Mouse (Mus musculus): ENCODE measurements around the gene Insr.

Gene Insr

DNA sequence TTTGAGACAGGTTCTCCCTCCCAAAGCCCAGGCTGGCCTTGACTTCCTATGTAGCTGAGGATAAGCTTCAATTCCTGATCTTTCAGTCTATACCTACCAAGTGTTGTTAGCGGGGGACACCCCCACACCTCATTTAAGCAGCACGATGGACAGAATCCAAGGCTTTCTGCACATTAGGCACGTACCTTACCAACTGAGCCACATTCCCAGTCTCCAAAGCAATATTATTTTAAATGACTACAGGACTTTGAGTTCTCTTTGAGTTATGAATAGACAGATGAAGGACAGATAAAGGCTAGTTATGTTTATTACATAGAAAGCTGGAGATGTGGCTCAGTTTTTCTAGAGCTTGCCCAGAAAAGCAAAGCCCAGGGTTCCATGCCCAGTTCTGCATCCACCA is 5.6 kb downstream of the Insr start:
- no peak for DNase-seq

GRCm38 (mm10) chr8:3267449-3267761 is 12.0 kb downstream of the Insr start:
- no peak for DNase-seq

- DNase-seq = no peak
Measured at GRCm38 (mm10) chr8:3266686-3267448, 12.6 kb downstream of the Insr start.

DNA sequence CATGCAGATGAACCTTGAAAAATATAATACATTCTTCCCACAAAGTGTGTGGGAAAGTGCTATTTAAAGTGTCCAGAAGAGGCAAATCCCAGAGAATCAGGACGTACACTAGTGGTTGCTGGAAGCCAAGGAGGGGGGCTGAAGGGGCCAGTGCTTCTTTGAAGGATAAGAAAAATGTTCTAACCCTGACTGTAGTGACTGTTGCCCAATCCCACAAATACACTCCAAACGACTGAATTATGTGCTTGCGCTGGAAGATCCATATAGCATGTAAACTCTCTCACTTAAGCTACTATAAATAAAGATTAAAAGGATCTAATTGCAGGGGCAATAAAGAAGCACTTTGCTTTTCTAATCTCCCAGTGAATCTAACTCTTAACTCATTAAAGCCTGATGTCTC is 14.2 kb downstream of the Insr start:
- DNase-seq = no peak

GRCm38 (mm10) chr8:3262779-3263178 is 16.6 kb downstream of the Insr start:
- no peak for DNase-seq

GRCm38 (mm10) chr8:3261101-3261500 is 18.3 kb downstream of the Insr start:
- DNase-seq = no peak

- no peak for DNase-seq
Measured at GRCm38 (mm10) chr8:3260127-3260811, 19.1 kb downstream of the Insr start.

DNA sequence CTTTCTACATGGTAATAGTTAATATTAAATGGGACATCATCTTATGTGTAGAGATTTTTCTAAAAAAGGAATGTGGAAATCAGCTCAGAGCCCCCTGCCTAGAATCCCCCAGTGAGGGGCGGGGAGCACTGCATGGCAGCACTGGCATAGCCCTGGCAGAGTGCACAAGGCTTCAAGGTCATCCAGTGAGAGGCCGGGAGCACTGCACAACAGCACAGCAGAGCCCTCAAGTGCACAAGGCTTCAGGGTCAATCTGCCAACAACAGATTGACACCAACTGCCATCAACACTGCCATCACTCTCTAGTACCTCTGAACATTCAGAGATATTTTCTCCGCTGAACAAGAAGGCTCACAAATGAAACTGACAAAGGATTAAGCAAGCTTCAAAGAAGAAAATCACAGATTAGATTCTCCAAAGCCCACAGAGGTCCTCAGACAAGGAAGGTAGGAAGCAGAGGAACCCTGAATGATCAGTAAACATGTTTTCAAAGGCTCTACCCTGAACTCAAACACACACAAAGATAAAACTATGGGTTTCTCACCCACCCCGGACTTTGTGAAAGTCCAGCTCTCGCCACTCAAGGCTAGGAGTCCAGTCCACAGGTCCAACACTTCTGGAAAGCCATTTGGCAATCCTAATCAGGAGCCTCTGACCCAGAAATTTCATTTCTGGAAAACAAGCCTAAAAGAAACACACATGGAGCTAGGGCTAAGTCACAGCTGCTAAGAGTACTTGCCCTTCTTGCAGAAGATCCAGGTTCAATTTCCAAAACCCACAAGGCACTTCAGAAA is 23.1 kb downstream of the Insr start:
- DNase-seq = no peak

GRCm38 (mm10) chr8:3255321-3255720 is 24.1 kb downstream of the Insr start:
- DNase-seq = no peak

GRCm38 (mm10) chr8:3253179-3253578 is 26.2 kb downstream of the Insr start:
- no peak for DNase-seq

GRCm38 (mm10) chr8:3252665-3253064 is 26.8 kb downstream of the Insr start:
- DNase-seq = no peak

DNA sequence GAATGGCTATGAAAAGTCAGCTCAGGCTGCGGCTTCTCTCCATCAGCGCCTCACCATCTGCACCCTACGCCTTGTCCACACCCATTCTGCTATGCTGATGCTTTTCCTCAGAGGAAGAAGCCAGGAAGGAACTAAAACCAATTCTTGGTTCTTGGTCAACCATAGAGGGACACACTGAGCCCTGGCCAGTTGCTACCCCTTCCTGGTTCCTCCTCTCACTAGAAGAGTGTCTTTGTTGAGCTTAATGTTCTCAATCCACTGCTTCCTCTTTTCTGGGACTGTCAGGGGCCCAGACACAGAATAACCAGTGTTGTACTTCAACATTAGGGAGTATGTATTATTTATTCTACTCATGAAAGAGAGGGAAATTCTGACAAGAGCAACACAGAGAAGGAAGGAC is 28.3 kb downstream of the Insr start:
- no peak for DNase-seq

GRCm38 (mm10) chr8:3249886-3250285 is 29.5 kb downstream of the Insr start:
- no peak for DNase-seq

- DNase-seq = no peak
Measured at GRCm38 (mm10) chr8:3248704-3249103, 30.7 kb downstream of the Insr start.

DNA sequence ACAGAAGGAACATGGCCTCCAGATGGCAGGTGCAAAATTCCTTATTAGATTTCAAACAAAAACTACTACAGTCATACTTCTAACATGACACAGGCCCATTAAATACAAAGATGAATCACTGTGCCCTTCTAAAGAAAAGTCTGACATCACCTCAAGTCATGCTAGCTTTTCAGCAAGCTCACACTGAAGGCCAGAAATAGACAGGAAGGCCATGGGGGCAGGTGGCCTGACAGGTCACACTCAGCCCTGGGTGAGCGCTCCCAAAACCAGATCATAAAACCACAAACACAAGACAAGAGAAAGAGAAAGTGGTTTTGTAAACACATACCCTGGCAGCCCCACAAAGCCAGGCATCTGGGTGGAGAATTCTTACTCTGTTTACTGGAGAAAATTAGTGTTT is 32.3 kb downstream of the Insr start:
- DNase-seq = no peak

- no peak for DNase-seq
Measured at GRCm38 (mm10) chr8:3243229-3243628, 36.2 kb downstream of the Insr start.

- DNase-seq = no peak
Measured at GRCm38 (mm10) chr8:3240725-3241124, 38.7 kb downstream of the Insr start.

- no peak for DNase-seq
Measured at GRCm38 (mm10) chr8:3239641-3240040, 39.8 kb downstream of the Insr start.

- DNase-seq = no peak
Measured at GRCm38 (mm10) chr8:3238792-3239191, 40.6 kb downstream of the Insr start.

DNA sequence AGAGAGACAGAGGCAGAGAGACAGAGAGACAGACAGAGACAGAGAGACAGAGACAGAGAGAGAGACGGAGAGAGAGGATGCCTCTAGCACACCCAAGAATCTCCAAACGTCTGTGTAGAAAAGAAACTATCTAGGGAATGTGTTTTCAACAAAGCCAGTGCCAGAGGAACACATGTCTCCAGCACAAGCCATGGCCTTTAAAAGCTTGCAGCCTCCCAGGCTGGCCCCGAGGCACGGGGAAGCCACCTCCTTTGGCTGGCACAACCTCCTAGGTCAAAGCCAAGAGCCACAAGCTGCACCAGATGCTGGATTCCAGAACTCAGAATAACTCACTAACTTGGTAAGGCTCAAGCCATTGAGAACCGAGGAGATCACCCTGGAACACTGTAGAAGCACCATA is 42.1 kb downstream of the Insr start:
- DNase-seq = no peak

GRCm38 (mm10) chr8:3236277-3236676 is 43.1 kb downstream of the Insr start:
- no peak for DNase-seq

DNA sequence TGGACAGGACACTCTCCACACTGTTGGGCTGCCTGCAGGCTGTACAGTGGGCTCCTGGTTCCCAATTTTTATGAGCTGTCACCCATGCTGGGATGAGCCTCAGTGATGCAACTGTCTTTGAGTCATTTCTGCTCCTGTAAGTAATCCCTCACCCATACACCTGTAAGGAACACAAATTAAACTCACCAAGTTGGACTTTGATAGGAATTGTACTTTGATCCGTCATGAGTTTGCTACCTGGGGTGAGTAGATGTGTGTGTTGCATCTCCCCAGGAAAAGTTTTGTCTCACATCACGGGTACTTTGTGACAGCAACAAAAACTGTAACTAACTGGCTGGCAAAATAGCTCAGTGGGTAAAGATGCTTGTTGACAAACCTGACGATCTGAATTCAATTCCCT is 44.8 kb downstream of the Insr start:
- no peak for DNase-seq

- no peak for DNase-seq
Measured at GRCm38 (mm10) chr8:3232601-3233000, 46.8 kb downstream of the Insr start.

Measured in cerebellum, adult 11-12 months (tissue).